Mouse (Mus musculus) hindbrain, embryonic 10.5 days (tissue): ENCODE results near the gene Kcnt2. TPM values are rescaled to one million over a fixed set of nuclear protein-coding genes. Genes with fewer than 3 reads are reported as not detected.

Experiments used
- DNase-seq: peaks from one replicate; pipeline ENCODE4 v3.0.0-alpha.2; 2017; ENCODE audit warnings: low spot score
- H3K27ac ChIP-seq: fragments of 300-500 bp; sonication (generic); 2 replicates; pipeline ENCODE4 v1.5.1; 2016; ENCODE audit warnings: mild to moderate bottlenecking, moderate library complexity
- H3K27me3 ChIP-seq: fragments of 300-500 bp; sonication (generic); 2 replicates; pipeline ENCODE4 v1.6.1; 2016; ENCODE audit warnings: mild to moderate bottlenecking; ENCODE audit not compliant: poor library complexity, insufficient read depth, severe bottlenecking
- H3K36me3 ChIP-seq: fragments of 300-500 bp; sonication (generic); 2 replicates; pipeline ENCODE4 v1.6.1; 2016; ENCODE audit warnings: mild to moderate bottlenecking, moderate library complexity
- H3K4me1 ChIP-seq: fragments of 300-500 bp; sonication (generic); replicated peaks from 2 replicates; pipeline ENCODE4 v1.6.1; 2016; ENCODE audit warnings: mild to moderate bottlenecking
- H3K4me3 ChIP-seq: fragments of 300-500 bp; sonication (generic); 2 replicates; pipeline ENCODE4 v1.5.1; 2016; ENCODE audit warnings: mild to moderate bottlenecking, moderate library complexity
- H3K9me3 ChIP-seq: fragments of 300-500 bp; sonication (generic); 2 replicates; pipeline ENCODE4 v1.6.1; 2016; ENCODE audit warnings: mild to moderate bottlenecking, moderate library complexity
- WGBS: fragments of 180-500 bp; shearing (Covaris S2); methylation state at CpG from one replicate; pipeline ENCODE4 v1.1.7; 2016; 5-methylcytosine and 5-hydroxymethylcytosine counted together
- polyA plus RNA-seq: library from polyadenylated mRNA; unstranded; fragments of >200 nt; fragmentation: Nextera tagmentation; extraction: Ambion mirVana; gene quantifications from 2 replicates; pipeline ENCODE4 v1.2.1, GENCODE M21; 2016

The Kcnt2 gene
- 1.0 and 1.1 TPM in 2 replicates for polyA plus RNA-seq

DNA sequence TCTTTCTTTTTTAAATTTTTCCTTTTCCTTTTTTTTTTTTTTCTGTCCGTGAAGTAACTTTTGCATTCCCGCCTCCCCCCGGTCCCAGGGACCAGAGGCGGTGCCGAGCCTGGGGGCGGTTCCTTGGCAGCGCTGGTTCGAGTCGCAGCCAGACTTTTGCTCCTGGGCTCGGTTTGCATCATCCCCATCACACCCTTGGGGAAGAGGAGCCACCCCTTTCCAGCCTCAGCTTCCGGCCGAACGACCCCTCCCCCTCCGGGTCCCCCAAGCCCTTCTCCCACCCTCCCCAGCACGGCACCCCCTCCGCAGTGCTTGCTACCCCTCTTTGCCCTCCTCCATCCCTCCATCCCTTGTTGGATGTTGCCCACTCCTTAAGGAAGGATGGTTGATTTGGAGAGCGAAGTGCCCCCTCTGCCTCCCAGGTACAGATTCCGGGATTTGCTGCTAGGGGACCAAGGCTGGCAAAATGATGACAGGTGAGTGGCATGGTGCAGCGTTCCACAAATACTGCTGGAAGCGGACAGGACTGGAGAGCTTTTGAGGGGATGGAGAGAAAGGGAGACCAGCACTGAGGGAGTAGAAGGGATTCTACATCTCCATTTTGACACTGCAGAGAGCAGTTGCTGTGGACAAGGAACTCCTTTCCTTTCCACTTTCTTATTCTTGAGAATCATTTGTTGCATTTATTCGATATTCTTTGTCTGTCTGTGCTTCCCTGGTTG is at the start of gene Kcnt2:
Gene Kcnt2, plus strand, starts transcription at position 283 of the 722 bp plus-strand sequence.
- Histone ChIP-seq H3K4me3 (peak within 1 kb of the TSS; percentile 70), H3K27me3 (no peaks in the 10 kb centered on the region), H3K27ac (peak within 1 kb of the TSS; percentile 81), H3K9me3 (no peaks in the 10 kb centered on the region), H3K36me3 (no peaks in the 10 kb centered on the region), H3K4me1 (peaks cover 11% of the 10 kb centered on the region)
- peak; percentile 23 for DNase-seq
- WGBS: under 1% methylated on average over 21 of the region's 21 CpGs

DNA sequence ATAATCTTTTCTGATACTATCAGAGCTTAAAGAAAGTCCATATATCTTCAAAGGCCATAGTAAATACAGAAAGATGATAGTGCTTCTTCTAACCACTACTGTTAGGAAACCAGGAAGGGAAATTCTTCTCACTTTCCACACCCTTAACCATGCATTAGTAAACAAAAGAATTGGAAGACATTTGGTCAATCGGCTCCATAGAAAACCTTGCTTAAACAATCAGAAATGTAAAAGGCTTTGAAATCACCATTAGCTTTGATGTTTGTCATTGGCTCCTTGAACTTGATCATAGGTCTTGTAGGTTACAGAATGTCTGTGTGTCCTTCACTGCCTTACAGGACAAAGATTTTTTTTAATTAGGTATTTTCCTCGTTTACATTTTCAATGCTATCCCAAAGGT is 40.6 kb upstream of the Kcnt2 start:
- 82% methylated on average over 2 of the region's 2 CpGs for WGBS
- H3K27ac ChIP-seq: no peak overlapping the region

DNA sequence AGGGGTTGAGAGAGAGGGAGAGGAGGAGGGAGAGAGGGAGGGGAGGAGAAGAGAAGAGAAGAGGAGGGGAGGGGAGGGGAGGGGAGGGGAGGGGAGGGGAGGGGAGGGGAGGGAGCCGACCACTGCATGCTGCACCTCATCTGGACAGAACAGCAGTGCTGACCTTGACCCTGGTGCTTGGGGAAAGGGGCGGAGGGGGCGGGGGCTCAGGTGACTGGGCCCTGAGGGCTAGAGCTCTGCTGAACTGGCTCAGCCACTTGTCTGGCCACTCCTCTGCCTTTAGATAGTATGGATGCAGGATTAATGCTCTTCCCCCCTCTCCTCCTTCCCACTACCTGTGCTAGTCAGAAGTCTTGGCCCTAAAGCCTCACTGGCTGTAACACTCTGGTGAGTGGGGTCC is 20.7 kb upstream of the Kcnt2 start:
- WGBS: 51% methylated on average over 3 of the region's 3 CpGs
- Histone ChIP-seq H3K27me3 (no peaks in the 10 kb centered on the region), H3K4me1 (no peaks in the 10 kb centered on the region), H3K9me3 (no peaks in the 10 kb centered on the region), H3K27ac (no peak overlapping the region), H3K36me3 (no peaks in the 10 kb centered on the region), H3K4me3 (no peak overlapping the region)
- no peak for DNase-seq

More for the DNA sequence above, 40.6 kb upstream of the Kcnt2 start:
- no peak for DNase-seq
- Histone ChIP-seq H3K4me1 (no peaks in the 10 kb centered on the region), H3K27me3 (no peaks in the 10 kb centered on the region), H3K36me3 (no peaks in the 10 kb centered on the region), H3K9me3 (0 out of 2 replicates have a peak, but pooled peaks cover under 1% of the 10 kb centered on the region), H3K4me3 (no peak overlapping the region)

DNA sequence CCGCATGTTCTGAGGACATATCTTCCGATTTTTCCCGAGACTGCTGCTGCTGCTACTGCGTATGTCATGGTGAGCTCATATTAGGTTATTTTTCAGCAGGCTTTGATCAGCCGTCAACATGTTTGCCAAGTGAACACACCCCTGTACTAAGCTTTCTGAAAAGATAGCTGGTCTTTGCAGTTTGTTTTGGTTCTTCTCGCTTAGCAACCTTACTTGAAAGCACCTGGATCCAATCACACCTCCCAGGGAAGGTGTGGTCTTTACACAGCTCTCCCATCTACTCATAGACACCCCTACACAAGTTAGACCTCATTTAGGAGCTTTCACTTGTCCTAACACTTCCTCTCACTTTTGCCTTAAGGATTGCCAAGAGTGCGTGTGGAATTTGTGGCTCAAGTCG is 19.3 kb upstream of the Kcnt2 start:
- Histone ChIP-seq H3K4me1 (no peaks in the 10 kb centered on the region), H3K36me3 (no peaks in the 10 kb centered on the region), H3K27ac (no peak overlapping the region), H3K27me3 (no peaks in the 10 kb centered on the region), H3K9me3 (no peaks in the 10 kb centered on the region), H3K4me3 (no peak overlapping the region)
- DNase-seq: no peak
- 82% methylated on average over 8 of the region's 8 CpGs for WGBS

DNA sequence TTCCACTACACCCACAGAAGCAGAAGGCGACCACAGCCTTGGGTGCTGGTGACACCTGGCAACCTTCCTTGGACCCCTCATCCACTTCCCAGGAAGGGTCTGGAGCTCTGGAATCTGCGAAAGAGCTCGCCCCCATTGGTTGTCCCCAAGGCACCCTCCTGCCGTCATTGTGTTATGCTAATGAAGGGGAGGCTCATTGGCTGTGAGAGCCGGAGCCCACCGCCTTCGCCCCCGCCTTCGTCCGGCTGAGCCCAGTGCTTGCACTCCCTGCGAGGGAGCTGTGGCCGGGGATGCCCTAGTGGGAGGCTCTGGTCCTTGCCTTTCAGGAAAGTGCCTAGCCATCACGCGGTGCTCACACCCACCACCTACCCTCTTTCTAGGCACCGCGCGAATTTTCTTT is 493 bp upstream of the Kcnt2 start:
- Histone ChIP-seq H3K4me1 (peaks cover 11% of the 10 kb centered on the region), H3K36me3 (no peaks in the 10 kb centered on the region), H3K9me3 (no peaks in the 10 kb centered on the region), H3K4me3 (peak overlapping the region; percentile 70), H3K27me3 (no peaks in the 10 kb centered on the region), H3K27ac (peak overlapping the region; percentile 81)
- peak; percentile 91 for DNase-seq
- WGBS: 0% methylated on average over 17 of the region's 17 CpGs

DNA sequence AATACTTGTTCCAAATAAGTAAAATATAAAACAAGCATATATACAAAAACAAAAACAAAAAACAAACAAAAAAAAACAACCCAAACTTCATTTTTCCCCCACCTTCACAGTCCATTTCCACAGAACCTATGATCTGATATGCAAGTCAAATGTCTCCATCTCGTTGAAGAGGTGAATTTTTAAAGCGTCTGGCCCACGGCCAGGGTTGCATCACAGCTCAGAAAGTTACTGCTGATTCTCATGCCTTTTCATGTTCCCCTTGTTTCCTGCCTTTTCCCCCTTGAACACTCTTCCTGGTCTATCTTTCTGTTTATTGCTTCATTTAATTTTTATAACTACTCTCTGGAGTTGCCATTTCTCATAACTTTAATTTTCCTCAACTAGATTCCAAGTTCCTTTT is 18.7 kb downstream of the Kcnt2 start:
- WGBS: 92% methylated on average over 3 of the region's 3 CpGs

DNA sequence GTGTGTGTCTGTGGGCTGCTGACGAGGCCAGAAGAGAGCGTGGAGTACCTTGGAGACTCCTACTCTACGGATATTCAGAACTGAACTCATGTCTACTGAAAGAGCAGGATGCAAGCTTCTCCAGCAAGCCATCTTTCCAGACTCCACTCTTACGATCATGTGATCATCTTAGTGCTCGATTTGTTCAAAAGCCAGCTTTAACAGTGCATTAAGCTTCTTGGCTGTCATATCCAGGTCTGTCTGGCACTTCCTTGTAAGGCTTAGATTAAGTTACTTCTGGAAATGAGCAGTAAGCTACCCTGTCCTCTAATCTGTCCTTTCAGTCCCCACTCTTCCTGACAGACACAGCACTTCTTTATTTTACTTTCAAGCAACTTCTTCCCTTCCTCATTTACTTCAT is 20.1 kb downstream of the Kcnt2 start:
- H3K27me3 ChIP-seq: no peaks in the 10 kb centered on the region
- no peak overlapping the region for H3K4me3 ChIP-seq
- no peaks in the 10 kb centered on the region for H3K36me3 ChIP-seq
- H3K27ac ChIP-seq: no peak overlapping the region
- H3K4me1 ChIP-seq: no peaks in the 10 kb centered on the region
- 87% methylated on average over 5 of the region's 5 CpGs for WGBS
- H3K9me3 ChIP-seq: no peaks in the 10 kb centered on the region
- no peak for DNase-seq

More for the DNA sequence above, 18.7 kb downstream of the Kcnt2 start:
- H3K27ac ChIP-seq: no peak overlapping the region
- no peaks in the 10 kb centered on the region for H3K27me3 ChIP-seq
- no peak for DNase-seq
- H3K4me1 ChIP-seq: no peaks in the 10 kb centered on the region
- no peak overlapping the region for H3K4me3 ChIP-seq
- H3K9me3 ChIP-seq: no peaks in the 10 kb centered on the region
- no peaks in the 10 kb centered on the region for H3K36me3 ChIP-seq

DNA sequence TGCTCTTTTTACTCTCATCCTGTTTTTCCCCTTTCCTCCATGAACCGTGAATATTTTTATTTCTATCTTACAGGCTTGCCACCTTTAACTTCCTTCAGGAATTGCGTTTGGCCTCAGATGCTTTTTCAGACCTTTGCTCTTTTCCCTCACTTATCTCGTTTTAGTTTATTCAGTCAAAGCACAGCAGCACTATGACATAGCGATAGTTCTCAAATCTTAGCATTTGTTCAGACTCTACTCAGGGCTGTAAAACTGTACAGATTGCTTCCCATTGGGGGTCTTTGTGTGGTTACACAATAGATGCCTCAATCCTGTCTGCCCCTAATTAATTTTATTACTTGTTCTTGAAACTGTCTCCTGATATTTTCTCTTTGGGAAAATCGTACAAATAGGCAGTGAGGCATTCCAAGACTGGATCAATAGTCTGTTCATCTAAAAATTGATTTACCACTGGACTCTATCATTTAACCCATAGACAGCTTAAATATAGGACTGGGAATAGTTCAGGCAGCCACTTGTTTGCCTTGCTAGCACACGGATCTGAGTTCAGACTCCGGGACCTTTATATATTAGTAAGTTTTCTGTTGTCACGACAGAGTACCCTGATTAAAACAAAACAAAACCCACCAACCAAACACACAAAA is 20.8 kb downstream of the Kcnt2 start:
- Histone ChIP-seq H3K27me3 (no peaks in the 10 kb centered on the region), H3K4me3 (no peak overlapping the region), H3K36me3 (no peaks in the 10 kb centered on the region), H3K9me3 (no peaks in the 10 kb centered on the region), H3K27ac (no peak overlapping the region), H3K4me1 (no peaks in the 10 kb centered on the region)
- WGBS: 80% methylated on average over 8 of the region's 8 CpGs
- DNase-seq: no peak

DNA sequence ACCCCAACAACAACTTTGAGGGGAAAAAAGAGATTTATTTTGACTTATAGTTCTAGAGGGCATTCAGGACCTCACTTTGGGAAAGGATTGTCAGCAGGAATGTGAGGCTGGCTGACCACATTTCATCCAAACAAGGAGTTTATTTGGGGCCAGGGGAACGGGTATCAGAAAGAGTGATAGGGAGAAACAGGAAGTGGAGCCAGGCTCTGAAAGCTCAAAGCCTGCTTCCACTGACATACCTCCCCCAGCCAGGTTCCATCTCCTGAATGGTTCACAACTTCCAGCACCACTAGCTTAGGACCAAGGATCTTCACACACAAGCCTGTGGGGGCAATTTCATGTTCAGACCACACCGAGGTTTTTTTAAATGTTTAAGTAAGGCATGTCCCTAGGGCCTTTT is 21.3 kb downstream of the Kcnt2 start:
- WGBS: 66% methylated on average over 2 of the region's 2 CpGs
- H3K36me3 ChIP-seq: no peaks in the 10 kb centered on the region

DNA sequence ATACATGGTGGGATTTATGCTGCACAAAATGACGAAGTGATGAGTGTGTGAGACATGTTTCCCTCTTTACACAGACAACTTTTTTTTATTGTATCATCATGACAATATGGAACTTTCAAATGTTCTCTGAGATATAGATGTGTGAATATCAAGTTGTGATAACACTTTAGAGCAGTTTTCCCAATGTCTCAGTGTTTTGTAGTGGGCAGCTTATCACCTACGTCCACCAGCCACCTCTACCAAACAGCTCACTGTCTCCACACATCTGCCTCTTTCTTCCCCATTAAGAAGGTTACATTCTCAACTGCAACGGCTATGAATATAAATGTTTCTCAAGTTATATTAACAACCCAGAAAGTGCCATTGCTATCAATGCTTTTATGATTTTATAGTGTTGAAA is 27.7 kb downstream of the Kcnt2 start:
- Histone ChIP-seq H3K4me1 (no peaks in the 10 kb centered on the region), H3K4me3 (no peak overlapping the region), H3K36me3 (no peaks in the 10 kb centered on the region), H3K27ac (no peak overlapping the region), H3K27me3 (no peaks in the 10 kb centered on the region), H3K9me3 (no peaks in the 10 kb centered on the region)
- no peak for DNase-seq
- WGBS: 83% methylated on average over 3 of the region's 3 CpGs

More for the DNA sequence above, 21.3 kb downstream of the Kcnt2 start:
- Histone ChIP-seq H3K27me3 (no peaks in the 10 kb centered on the region), H3K4me3 (no peak overlapping the region), H3K27ac (no peak overlapping the region), H3K9me3 (no peaks in the 10 kb centered on the region), H3K4me1 (no peaks in the 10 kb centered on the region)
- no peak for DNase-seq

DNA sequence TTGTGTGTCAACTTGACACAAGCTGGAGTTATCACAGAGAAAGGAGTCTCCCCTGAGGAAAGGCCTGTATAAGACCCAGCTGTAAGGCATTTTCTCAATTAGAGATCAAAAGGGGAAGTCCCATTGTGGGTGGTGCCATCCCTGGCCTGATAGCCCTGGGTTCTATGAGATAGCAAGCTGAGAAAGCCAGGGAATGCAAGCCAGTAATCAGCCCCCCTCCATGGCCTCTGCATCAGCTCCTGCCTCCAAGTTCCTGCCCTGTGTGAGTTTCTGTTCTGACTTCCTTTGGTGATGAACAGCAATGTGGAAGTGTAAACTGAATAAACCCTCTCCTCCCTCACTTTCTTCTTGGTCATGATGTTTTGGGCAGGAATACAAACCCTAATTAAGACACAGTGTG is 29.9 kb downstream of the Kcnt2 start:
- H3K9me3 ChIP-seq: no peaks in the 10 kb centered on the region
- no peaks in the 10 kb centered on the region for H3K27me3 ChIP-seq
- no peaks in the 10 kb centered on the region for H3K4me1 ChIP-seq
- DNase-seq: peak; percentile 4
- H3K27ac ChIP-seq: no peak overlapping the region
- no peaks in the 10 kb centered on the region for H3K36me3 ChIP-seq
- no peak overlapping the region for H3K4me3 ChIP-seq

DNA sequence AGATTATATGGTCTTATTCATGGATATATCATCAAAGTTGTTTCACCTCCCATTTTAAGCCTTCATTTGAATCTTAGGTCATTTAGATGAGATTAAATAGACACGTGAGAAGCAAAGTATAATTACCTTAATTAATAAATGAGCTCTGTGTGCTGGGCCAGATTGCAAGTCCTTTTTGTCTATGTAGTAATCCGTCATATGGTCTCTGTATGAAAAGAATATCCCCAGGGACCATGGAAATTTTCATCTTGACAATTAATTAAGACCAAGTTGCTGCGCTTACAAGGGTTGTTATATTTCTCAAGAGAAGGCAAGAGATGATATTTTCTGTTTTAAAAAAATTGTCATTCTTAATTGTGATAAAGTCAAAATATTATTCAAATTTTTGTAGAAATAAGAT is 47.2 kb downstream of the Kcnt2 start:
- no peaks in the 10 kb centered on the region for H3K27me3 ChIP-seq
- no peaks in the 10 kb centered on the region for H3K36me3 ChIP-seq
- WGBS: 76% methylated on average over 3 of the region's 3 CpGs
- no peaks in the 10 kb centered on the region for H3K4me1 ChIP-seq
- DNase-seq: no peak
- no peak overlapping the region for H3K4me3 ChIP-seq
- no peaks in the 10 kb centered on the region for H3K9me3 ChIP-seq
- no peak overlapping the region for H3K27ac ChIP-seq

DNA sequence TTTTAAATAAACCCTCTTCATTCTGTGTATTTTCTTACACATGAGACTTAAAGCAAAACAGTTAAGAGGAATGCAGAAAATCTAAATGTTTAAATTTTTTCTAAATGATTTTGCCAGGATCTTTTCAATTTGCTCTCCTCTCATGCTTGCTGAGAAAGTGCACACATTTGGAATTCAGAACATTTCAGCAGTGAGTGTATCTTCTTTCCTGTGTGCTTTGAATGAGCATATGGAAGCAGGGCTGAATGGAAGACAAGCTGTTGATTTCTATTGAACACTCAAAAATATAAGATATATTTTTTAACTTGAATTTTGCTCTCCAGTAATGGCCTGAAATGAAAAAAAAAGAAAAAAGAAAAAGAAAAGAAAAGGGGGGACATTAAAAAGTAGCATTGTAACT is 49.5 kb downstream of the Kcnt2 start:
- Histone ChIP-seq H3K4me3 (no peak overlapping the region), H3K4me1 (no peaks in the 10 kb centered on the region), H3K27ac (no peak overlapping the region), H3K9me3 (no peaks in the 10 kb centered on the region), H3K27me3 (no peaks in the 10 kb centered on the region), H3K36me3 (no peaks in the 10 kb centered on the region)
- no peak for DNase-seq
